Mouse (Mus musculus) kidney, adult 9 months (tissue): ENCODE measurements around the gene Ptcd3.
"Not testable (repeated sequence)": the region's sequence is repeated elsewhere in the genome, so short reads cannot be mapped to it uniquely, and the experiment has no call there.

Source experiments
- DNase-seq: peaks from one replicate; pipeline ENCODE4 v3.0.0; 2022

The Ptcd3 gene

GRCm38 (mm10) chr6:71908481-71909381 lies at the start of gene Ptcd3, which contains the start of gene Polr1a:
TSS of gene Ptcd3 (minus strand) at chr6:71908750.
TSS of gene Polr1a (plus strand) at chr6:71909053.
- DNase-seq: peak; percentile 94

- DNase-seq: no peak
Measured at GRCm38 (mm10) chr6:71951192-71951591, 42.6 kb upstream of the Ptcd3 start.

- peak; percentile 88 for DNase-seq
Measured at GRCm38 (mm10) chr6:71950592-71950991, 42.0 kb upstream of the Ptcd3 start.

GRCm38 (mm10) chr6:71949721-71950120 lies 41.2 kb upstream of the Ptcd3 start:
- DNase-seq: peak; percentile 43

GRCm38 (mm10) chr6:71946121-71946520 lies 37.6 kb upstream of the Ptcd3 start:
- no peak for DNase-seq

- DNase-seq: no peak
Measured at GRCm38 (mm10) chr6:71945101-71945500, 36.6 kb upstream of the Ptcd3 start.

GRCm38 (mm10) chr6:71940912-71941311 lies 32.4 kb upstream of the Ptcd3 start:
- no peak for DNase-seq

GRCm38 (mm10) chr6:71935737-71936136 lies 27.2 kb upstream of the Ptcd3 start:
- DNase-seq: peak; percentile 18

- DNase-seq: peak; percentile 28
Measured at GRCm38 (mm10) chr6:71934081-71934556, 25.6 kb upstream of the Ptcd3 start.

- DNase-seq: no peak
Measured at GRCm38 (mm10) chr6:71932347-71932746, 23.8 kb upstream of the Ptcd3 start.

- no peak for DNase-seq
Measured at GRCm38 (mm10) chr6:71930830-71931437, 22.4 kb upstream of the Ptcd3 start.

- peak; percentile 31 for DNase-seq
Measured at GRCm38 (mm10) chr6:71930053-71930452, 21.5 kb upstream of the Ptcd3 start.

GRCm38 (mm10) chr6:71927911-71928310 lies 19.4 kb upstream of the Ptcd3 start:
- peak; percentile 63 for DNase-seq

- not testable (repeated sequence) for DNase-seq
Measured at GRCm38 (mm10) chr6:71925233-71925632, 16.7 kb upstream of the Ptcd3 start.

- DNase-seq: no peak
Measured at GRCm38 (mm10) chr6:71920752-71921151, 12.2 kb upstream of the Ptcd3 start.

GRCm38 (mm10) chr6:71911686-71912450 lies 3.3 kb upstream of the Ptcd3 start:
- no peak for DNase-seq

GRCm38 (mm10) chr6:71909840-71910239 lies 1.3 kb upstream of the Ptcd3 start:
- DNase-seq: peak; percentile 12

- no peak for DNase-seq
Measured at GRCm38 (mm10) chr6:71909384-71909783, 834 bp upstream of the Ptcd3 start.

GRCm38 (mm10) chr6:71907702-71908235 lies 781 bp downstream of the Ptcd3 start:
- DNase-seq: no peak

GRCm38 (mm10) chr6:71893263-71893662 lies 15.3 kb downstream of the Ptcd3 start:
- DNase-seq: no peak

GRCm38 (mm10) chr6:71877965-71878760 lies 30.4 kb downstream of the Ptcd3 start:
- DNase-seq: no peak

GRCm38 (mm10) chr6:71871396-71871795 lies 37.2 kb downstream of the Ptcd3 start:
- DNase-seq: no peak
